Mouse (Mus musculus) cortical plate, adult 2 months (tissue): ENCODE data around the gene Tssk2.

ENCODE experiments used
- CTCF ChIP-seq: fragments of 200-500 bp; IDR thresholded peaks from 2 replicates; pipeline ENCODE4 v1.5.1; 2011; ENCODE audit warnings: mild to moderate bottlenecking, control low read depth, low read length; ENCODE audit not compliant: insufficient read depth; ENCODE audit errors: extremely low read depth
- POLR2A ChIP-seq: fragments of 200-500 bp; IDR thresholded peaks from 2 replicates; pipeline ENCODE4 v1.6.1; 2011; ENCODE audit warnings: mild to moderate bottlenecking, low read length, control low read depth; ENCODE audit not compliant: insufficient read depth; ENCODE audit errors: extremely low read depth

GRCm38 (mm10) chr16:17945081-17945831, 46.8 kb downstream of the Tssk2 start:
- no peak for TF ChIP-seq POLR2A
- TF ChIP-seq CTCF, result no peak
